Mouse (Mus musculus): ENCODE results near the gene Rnf4. TPM values are rescaled to one million over a fixed set of nuclear protein-coding genes. Genes with fewer than 3 reads are reported as not detected.
A peak's percentile ranks its signal among the peaks of the same experiment; 100 is the strongest.

The Rnf4 gene
- total RNA-seq, 2 experiments from 2014 or later, result 87.0 to 90.7 TPM

DNA sequence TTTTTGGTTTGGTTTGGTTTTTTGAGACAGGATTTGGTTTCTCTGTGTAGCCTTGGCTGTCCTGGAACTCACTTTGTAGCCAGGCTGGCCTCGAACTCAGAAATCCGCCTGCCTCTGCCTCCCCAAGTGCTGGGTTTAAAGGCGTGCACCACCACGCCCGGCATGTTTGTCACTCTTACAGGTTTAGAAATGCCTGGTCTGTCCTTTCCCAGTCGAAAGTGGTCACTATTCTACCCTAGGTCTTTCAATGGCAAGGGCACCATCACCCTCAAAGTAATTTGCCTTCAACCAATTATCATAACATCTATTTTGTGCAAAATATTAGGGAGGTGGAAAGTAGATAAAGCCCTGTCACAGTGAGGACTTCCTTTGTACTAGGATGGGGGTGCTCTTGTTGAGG, 4.2 kb downstream of the Rnf4 start:
- no peak for DNase-seq (ENCODE audit: extremely low spot score in 1 of 2, low spot score in 2 of 2)
- no peak overlapping the region for H3K27ac ChIP-seq
- no peak overlapping the region for H3K4me3 ChIP-seq
- intact Hi-C loops (cut with DNase I), result no loop called here
- TF ChIP-seq CTCF (IDR thresholded peaks at IDR 0.05), result no peak

DNA sequence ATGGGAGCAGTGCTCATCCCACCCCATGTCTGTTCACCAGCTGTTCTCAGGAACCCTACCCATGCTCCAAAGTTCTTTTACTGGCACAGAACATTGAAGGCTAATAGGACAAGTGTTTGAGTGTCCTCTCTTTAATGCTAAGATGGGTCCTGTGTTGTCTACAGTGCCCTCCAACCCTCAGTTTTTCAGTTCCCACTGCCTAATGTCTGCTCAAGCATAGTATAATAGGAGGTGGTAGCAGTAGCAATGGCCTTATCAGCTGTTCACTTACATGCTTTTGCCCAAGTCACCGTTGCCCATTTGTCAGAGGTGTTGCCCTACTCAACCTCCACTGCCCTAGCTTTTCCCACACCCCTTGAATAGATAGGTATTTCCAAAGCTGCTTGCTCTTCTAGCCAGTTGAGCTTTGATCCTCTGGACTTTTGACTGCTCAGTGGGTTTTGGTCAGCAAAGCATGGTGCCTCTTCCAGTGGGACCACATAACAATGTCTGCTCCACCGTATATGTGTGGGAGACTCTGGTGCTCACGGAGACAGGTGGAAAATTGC, 16.1 kb downstream of the Rnf4 start:
- no peak for TF ChIP-seq CTCF (IDR thresholded peaks at IDR 0.05)
- Histone ChIP-seq H3K4me3 (no peak overlapping the region), H3K27ac (no peak overlapping the region)
- DNase-seq (ENCODE audit: extremely low spot score in 1 of 2, low spot score in 2 of 2), result no peak
- intact Hi-C loops (cut with DNase I), result no loop called here

DNA sequence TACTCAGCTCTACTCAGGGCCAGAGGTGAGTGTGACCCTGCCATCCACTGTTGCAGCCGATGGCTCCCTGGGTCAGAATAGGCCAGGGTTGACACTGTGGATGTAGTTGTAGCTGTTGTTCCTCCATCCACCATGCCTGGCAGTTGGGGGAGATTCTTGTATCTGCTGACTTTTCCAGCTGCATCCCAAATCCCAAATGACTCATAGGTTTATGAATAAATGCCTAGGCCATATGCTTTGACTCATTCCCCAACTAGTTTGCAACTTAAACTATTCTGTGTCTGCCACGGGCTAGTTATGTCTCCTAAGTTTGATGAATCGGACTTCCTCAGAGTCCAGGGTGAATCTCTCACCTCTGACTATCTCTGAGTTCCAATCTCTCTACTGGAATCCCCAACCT, 24.2 kb downstream of the Rnf4 start:
- intact Hi-C loops (cut with DNase I), result loop anchor here (5.0 kb wide), 1 partner anchor 263 kb away; no protein-coding TSS in a partner anchor
- no peak for DNase-seq (ENCODE audit: extremely low spot score in 1 of 2, low spot score in 2 of 2)
- TF ChIP-seq CTCF (IDR thresholded peaks at IDR 0.05), result no peak
- H3K27ac ChIP-seq, result no peak overlapping the region
- H3K4me3 ChIP-seq, result no peak overlapping the region

DNA sequence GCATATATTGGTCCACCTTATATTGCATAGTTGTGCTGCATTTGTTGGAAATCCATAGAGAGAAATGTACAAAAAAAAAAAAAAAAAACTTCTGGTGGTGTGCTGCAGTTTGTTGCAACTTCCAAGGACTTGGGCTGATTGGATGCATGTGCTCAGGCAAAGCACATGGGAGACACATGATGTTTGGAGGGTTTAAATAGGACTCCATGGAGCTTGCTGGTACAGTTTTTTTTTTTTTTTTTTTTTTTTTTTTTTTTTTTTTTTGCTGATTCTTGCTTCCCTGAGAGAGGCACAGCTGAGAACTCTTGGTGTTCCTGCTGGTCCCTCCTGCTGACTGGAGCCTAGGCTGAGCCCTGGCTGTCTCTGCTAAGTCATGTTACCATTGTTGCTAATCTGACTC, 27.0 kb downstream of the Rnf4 start:
- intact Hi-C loops (cut with DNase I), result loop anchor here (5.0 kb wide), 1 partner anchor 266 kb away; no protein-coding TSS in a partner anchor

DNA sequence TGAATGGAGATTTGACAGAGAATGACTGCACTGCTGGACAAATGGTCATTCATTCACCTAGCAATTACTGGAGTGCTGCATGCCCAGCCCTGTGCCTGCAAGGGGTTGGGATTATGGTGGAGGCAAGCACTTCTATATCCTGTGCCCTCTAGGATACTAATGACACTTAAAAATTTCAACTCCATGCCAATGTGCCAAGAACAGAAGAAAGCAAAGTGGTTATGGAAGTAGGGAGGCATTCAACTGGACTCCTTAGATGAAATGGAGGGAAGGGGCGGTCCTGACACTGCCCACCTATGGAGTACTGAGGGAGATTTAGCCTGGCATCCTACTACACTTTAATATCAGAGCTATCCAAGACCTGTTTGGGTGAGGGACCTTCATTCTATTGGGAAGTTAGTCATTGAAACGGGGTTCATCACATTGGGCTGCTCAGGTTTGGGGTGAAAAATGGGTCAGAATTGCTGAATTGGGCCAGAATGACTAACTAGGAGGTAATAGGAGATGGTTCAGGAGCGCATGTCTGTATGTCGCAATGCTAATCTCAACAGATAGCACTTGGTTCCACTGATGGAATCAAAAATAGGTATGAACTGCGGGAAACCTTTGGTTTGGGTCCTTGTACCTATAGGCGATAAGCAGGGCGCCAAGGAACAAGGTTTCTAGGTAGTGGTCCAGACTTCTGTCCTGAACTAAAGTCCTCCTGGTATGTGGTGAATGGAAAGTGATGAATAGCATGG, 32.6 kb downstream of the Rnf4 start:
- peak overlapping the region; percentile 98 for H3K27ac ChIP-seq
- intact Hi-C loops (cut with DNase I), result loop anchor here (1.0 kb wide), 1 partner anchor 32 kb away; the partner anchor contains the start of gene Rnf4

More for the DNA sequence above, 27.0 kb downstream of the Rnf4 start:
- TF ChIP-seq CTCF (IDR thresholded peaks at IDR 0.05), result no peak
- DNase-seq (ENCODE audit: extremely low spot score in 1 of 2, low spot score in 2 of 2), result no peak
- Histone ChIP-seq H3K4me3 (no peak overlapping the region), H3K27ac (no peak overlapping the region)

DNA sequence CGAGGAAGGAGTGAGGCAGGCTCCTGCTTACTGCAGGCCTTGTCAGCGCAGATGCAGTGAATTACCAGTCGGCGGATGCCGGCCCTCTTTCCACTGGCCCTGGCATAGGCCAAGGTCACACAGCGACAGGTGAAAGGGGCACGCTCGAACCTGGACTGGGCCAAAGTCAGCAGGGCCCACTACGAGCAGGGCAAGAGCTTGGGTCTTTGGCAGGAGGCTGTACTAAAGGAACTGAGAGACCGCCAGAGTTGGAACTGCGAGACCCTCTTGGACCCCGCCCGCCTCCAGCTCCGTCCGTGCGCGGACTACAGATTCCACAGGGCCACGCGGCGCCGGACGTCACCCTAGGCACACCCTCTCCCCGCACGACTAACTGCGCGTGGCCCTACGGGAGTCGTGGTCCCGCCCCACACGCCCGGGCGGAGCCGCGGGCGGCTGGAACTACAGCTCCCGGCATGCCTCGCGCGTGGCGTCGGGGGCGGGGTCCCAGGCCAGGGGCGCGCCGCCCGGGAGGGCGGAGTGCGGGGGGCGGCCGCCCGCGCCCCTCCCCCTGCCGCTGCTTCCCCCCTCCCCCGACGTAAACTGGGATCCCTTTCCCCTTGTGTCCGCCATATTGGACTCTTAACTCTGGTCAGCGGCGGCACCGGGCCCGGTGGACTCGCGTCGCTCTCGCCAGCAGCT, 33.4 kb downstream of the Rnf4 start, which contains the start of gene Fam193a:
Gene Fam193a (plus strand): TSS at position 593 of the 681 bp plus-strand sequence.
- peak; percentile 98 for DNase-seq (ENCODE audit: extremely low spot score in 1 of 2, low spot score in 2 of 2)
- TF ChIP-seq CTCF (IDR thresholded peaks at IDR 0.05), result no peak
- Histone ChIP-seq H3K27ac (peak within 1 kb of the TSS; percentile 98), H3K4me3 (peak within 1 kb of the TSS; percentile 86)
- intact Hi-C loops (cut with DNase I), result loop anchor here (1.0 to 5.0 kb wide), 2 partner anchors 33 to 268 kb away; partner anchors contain the start of genes Mfsd10 and Rnf4

More for the DNA sequence above, 32.6 kb downstream of the Rnf4 start:
- peak overlapping the region; percentile 80 for H3K4me3 ChIP-seq
- TF ChIP-seq CTCF (IDR thresholded peaks at IDR 0.05), result no peak
- no peak for DNase-seq (ENCODE audit: extremely low spot score in 1 of 2, low spot score in 2 of 2)

DNA sequence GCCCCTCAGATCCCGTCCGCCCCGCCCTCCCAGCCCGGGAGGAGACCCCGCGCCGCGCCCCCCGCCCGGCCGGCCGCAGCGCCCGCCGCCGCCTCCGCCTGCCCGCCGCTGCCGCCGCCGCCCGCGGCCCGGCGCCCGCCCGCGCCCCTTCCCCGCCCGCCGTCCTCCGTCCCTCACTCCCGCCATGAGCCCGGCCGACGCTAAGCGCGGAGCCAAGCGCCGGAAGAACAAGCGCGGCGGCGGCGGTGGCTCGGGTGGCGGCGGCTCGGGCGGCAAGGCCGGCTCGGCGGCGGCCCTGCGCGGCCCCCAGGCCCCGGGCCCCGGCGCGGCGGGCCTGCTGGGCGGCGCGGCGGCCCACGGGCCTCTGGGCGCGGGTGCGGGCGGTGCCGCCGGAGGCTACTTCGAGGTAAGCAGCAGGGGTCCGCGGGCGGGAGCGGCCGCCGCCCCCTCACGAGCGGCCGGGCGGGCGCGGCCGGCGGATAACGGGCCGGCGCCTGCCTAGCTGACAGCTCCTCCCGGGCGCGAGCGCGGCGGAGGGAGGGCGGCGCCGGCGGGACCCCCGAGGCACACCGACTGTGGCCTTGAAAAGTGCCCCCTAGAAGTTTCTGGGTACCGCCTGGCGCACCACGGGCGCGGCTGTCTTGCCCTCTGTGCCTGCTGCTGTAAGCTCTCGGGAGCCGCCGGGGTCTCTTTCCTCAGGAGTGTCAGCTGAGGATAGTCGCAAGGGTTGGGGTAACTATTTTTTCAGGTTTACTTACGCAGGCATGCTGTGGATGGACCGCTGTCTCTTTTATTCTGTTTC, 34.1 kb downstream of the Rnf4 start:
- peak overlapping the region; percentile 80 for H3K27ac ChIP-seq
- intact Hi-C loops (cut with DNase I), result loop anchor here (5.0 kb wide), 1 partner anchor 267 kb away; the partner anchor contains the start of gene Mfsd10
- peak overlapping the region; percentile 86 for H3K4me3 ChIP-seq
- peak; percentile 26 to 34 for DNase-seq (ENCODE audit: extremely low spot score in 1 of 2, low spot score in 2 of 2)
- TF ChIP-seq CTCF (IDR thresholded peaks at IDR 0.05), result no peak

DNA sequence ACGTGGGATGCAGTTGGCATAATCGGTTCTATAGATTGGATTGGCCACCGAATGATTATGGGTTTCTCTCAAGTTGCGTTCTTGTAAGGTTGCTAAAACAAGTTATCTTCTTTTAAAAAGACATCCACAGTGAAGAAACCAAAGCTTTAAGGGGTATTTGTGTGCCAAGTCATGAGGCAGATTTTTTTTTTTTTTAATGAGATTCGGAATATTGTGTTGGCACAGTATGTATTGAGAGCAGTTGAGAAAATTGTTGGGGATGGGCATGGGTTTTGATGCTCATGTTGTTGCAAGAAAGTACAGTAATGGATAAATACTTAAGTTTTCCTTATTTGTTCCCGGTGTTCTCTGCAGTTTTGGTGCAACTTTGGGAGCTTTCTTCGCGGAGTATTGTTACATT, 34.8 kb downstream of the Rnf4 start:
- H3K27ac ChIP-seq, result no peak overlapping the region

DNA sequence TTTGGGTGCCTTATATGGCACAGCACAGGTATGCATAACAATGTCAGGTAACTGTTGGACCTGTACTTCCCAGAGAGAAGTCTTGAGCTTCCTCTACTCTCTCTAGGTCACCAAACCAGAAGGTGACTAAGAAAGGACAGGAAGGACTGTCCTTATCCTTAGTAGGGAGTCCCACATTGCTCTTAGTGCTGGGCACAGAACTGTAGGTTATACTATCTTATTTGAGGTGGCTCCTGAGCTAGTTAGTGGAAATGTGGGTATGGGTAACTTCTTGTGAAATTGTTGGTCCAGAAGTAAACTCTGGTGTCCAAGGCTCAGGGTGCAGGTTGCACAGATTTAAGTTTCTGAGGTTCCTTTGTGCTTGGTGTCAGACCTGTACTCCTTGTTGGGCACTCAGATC, 36.1 kb downstream of the Rnf4 start:
- H3K4me3 ChIP-seq, result no peak overlapping the region
- TF ChIP-seq CTCF (IDR thresholded peaks at IDR 0.05), result no peak
- H3K27ac ChIP-seq, result no peak overlapping the region
- DNase-seq (ENCODE audit: extremely low spot score in 1 of 2, low spot score in 2 of 2), result no peak
- intact Hi-C loops (cut with DNase I), result loop anchor here (5.0 kb wide), 1 partner anchor 265 kb away; the partner anchor contains the start of gene Mfsd10

More for the DNA sequence above, 34.8 kb downstream of the Rnf4 start:
- no peak for DNase-seq (ENCODE audit: extremely low spot score in 1 of 2, low spot score in 2 of 2)
- TF ChIP-seq CTCF (IDR thresholded peaks at IDR 0.05), result no peak
- intact Hi-C loops (cut with DNase I), result loop anchor here (5.0 kb wide), 1 partner anchor 266 kb away; the partner anchor contains the start of gene Mfsd10
- peak overlapping the region; percentile 86 for H3K4me3 ChIP-seq

DNA sequence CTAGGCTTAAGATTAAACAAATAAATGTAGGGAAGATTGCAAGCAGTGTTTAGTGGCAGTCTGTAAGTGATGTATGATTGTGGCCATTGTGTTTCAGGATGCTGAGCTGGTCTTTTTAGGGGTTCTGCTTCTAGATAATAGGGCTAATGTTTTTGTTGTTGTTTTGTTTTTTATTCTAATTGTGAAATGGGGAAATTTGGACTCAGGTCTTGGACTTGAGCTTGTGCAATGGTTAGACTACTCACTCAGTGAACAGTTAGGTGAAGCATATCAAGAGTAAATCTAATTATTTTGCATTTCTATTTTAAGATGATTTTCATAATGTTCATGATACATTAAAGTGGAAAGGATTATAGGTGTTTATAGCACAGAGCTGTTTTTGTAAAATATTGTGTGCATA, 36.5 kb downstream of the Rnf4 start:
- intact Hi-C loops (cut with DNase I), result loop anchor here (5.0 kb wide), 1 partner anchor 265 kb away; the partner anchor contains the start of gene Mfsd10
- DNase-seq (ENCODE audit: extremely low spot score in 1 of 2, low spot score in 2 of 2), result no peak
- TF ChIP-seq CTCF (IDR thresholded peaks at IDR 0.05), result no peak

DNA sequence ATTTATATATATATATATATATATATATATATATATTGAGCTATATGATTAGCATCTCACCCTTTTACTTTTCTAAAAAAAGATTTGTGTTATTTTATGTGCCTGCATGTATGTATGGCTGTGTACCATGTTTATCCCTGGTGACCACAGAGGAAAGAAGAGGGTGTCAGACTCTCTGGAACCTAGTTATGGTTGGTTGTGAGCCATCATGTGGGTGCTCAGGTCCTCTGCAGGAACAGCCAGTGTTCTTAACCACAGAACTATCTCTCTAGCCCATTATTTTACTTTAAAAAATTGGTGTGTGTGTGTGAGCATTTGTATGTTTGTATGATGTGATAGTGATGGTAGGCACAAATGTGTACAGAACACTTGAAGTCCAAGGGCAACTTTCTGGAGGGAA, 42.7 kb downstream of the Rnf4 start:
- intact Hi-C loops (cut with DNase I), result no loop called here
- DNase-seq (ENCODE audit: extremely low spot score in 1 of 2, low spot score in 2 of 2), result no peak
- Histone ChIP-seq H3K4me3 (no peak overlapping the region), H3K27ac (no peak overlapping the region)
- TF ChIP-seq CTCF (IDR thresholded peaks at IDR 0.05), result no peak

More for the DNA sequence above, 36.5 kb downstream of the Rnf4 start:
- H3K4me3 ChIP-seq, result no peak overlapping the region
- no peak overlapping the region for H3K27ac ChIP-seq
